Mouse (Mus musculus): ENCODE measurements around the gene B4galnt1. TPM values are rescaled to one million over a fixed set of nuclear protein-coding genes. Genes with fewer than 3 reads are reported as not detected.

Gene B4galnt1
- polyA plus RNA-seq, 1 experiment, result 127 TPM

DNA sequence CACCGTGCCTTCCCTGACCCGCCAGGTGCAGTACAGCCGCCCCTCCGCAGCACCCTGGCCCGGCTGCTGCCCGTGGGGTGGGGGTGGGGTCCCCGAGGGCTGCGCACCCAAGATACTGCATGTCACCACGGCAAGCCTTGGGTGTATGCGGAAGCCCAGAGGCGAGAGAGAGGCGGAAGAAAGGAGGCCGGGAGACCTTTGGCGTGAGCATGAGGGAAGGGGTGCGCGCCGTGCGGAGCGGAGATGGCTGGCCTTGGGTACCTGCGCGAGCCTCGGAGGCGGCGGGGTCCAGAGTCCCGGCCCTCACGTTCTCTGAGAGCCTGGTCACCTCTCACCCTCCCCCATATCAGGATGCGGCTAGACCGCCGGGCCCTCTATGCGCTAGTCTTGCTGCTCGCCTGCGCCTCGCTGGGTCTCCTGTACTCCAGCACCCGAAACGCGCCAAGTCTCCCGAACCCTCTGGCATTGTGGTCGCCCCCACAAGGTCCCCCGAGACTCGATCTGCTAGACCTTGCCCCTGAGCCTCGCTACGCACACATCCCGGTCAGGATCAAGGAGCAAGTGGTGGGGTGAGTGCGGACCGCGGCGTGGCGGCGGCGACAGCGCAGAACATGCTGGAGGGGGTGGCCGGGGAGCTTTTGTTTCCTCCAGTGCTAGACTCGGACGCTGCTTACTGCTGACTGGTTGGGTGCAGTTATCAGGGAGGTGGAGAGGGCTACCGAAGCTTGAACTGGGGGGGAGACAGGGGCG is 804 bp downstream of the B4galnt1 start:
- Histone ChIP-seq H3K4me1 (ENCODE audit: control insufficient read depth, insufficient read depth, low read length) (peaks cover 2% of the 10 kb centered on the region; the same call in 1 of the 2 replicates), H3K27ac (ENCODE audit: insufficient read depth, low read length) (peak overlapping the region; percentile 93), H3K4me3 (ENCODE audit: insufficient read depth, low read length) (peak overlapping the region; percentile 94)
- 0 out of 2 replicates have a peak, but pooled peaks have one; percentile 20 for TF ChIP-seq POLR2A (IDR thresholded peaks at IDR 0.05; ENCODE audit: extremely low read depth, insufficient read depth, low read length)
- TF ChIP-seq CTCF (IDR thresholded peaks at IDR 0.05; ENCODE audit: extremely low read depth, insufficient read depth, low read length), result no peak

DNA sequence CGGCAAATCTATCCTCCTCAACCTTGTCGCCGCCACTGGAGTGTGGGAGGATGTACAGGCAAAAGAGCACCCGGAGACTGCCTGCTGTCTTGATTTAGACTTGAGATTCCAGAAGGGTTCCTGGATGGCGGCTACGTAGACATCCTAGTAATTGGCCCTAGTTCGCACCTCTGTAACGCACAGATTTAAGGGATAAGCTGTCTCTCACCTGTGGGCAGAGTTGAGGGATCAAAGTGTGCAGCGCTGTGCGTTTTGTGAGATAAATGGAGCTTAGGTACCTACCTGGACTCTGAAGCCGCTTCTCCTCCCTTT is 1.3 kb downstream of the B4galnt1 start:
- peaks cover 2% of the 10 kb centered on the region; the same call in 1 of the 2 replicates for H3K4me1 ChIP-seq (ENCODE audit: control insufficient read depth, insufficient read depth, low read length)
- H3K27ac ChIP-seq (ENCODE audit: insufficient read depth, low read length), result 0 out of 2 replicates have a peak overlapping the region, but pooled peaks have one; percentile 93
- no peak for TF ChIP-seq POLR2A (IDR thresholded peaks at IDR 0.05; ENCODE audit: extremely low read depth, insufficient read depth, low read length)
- TF ChIP-seq CTCF (IDR thresholded peaks at IDR 0.05; ENCODE audit: extremely low read depth, insufficient read depth, low read length), result no peak
- H3K4me3 ChIP-seq (ENCODE audit: insufficient read depth, low read length), result peak overlapping the region; percentile 94

GRCm38 (mm10) chr10:127166771-127167613 is 2.0 kb downstream of the B4galnt1 start:
- Histone ChIP-seq H3K27ac (ENCODE audit: insufficient read depth, low read length) (no peak overlapping the region), H3K4me3 (ENCODE audit: insufficient read depth, low read length) (peak overlapping the region; percentile 94), H3K4me1 (ENCODE audit: control insufficient read depth, insufficient read depth, low read length) (peaks cover 2% of the 10 kb centered on the region; the same call in 1 of the 2 replicates)
- TF ChIP-seq POLR2A (IDR thresholded peaks at IDR 0.05; ENCODE audit: extremely low read depth, insufficient read depth, low read length), result no peak
- TF ChIP-seq CTCF (IDR thresholded peaks at IDR 0.05; ENCODE audit: extremely low read depth, insufficient read depth, low read length), result no peak

- peaks cover 2% of the 10 kb centered on the region; the same call in 1 of the 2 replicates for H3K4me1 ChIP-seq (ENCODE audit: control insufficient read depth, insufficient read depth, low read length)
- no peak overlapping the region; the same call in 1 of the 2 replicates for H3K4me3 ChIP-seq (ENCODE audit: insufficient read depth, low read length)
These were observed 2.7 kb downstream of the B4galnt1 start for GRCm38 (mm10) chr10:127167614-127168192.

DNA sequence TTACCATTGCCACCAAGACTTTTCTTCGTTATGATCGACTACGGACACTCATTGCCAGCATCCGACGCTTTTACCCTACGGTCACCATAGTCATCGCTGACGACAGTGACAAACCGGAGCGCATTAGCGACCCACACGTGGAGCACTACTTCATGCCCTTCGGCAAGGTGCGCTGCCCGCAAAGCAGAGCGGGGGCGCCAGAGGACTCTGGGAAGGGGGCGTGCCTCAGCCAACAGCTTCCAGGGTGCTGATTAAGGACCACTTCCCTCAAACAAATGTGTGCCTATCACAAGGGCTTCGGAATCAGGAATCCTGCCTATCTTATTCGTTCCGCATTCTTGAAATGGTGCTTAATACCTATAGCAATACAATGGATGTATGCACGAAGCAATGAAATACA is 5.0 kb downstream of the B4galnt1 start:
- H3K27ac ChIP-seq (ENCODE audit: insufficient read depth, low read length), result no peak overlapping the region
- TF ChIP-seq CTCF (IDR thresholded peaks at IDR 0.05; ENCODE audit: extremely low read depth, insufficient read depth, low read length) (no peak), POLR2A (IDR thresholded peaks at IDR 0.05; ENCODE audit: extremely low read depth, insufficient read depth, low read length) (no peak)
- no peak overlapping the region for H3K4me3 ChIP-seq (ENCODE audit: insufficient read depth, low read length)
- peaks cover 2% of the 10 kb centered on the region; the same call in 1 of the 2 replicates for H3K4me1 ChIP-seq (ENCODE audit: control insufficient read depth, insufficient read depth, low read length)

More at GRCm38 (mm10) chr10:127167614-127168192, 2.7 kb downstream of the B4galnt1 start:
- no peak for TF ChIP-seq CTCF (IDR thresholded peaks at IDR 0.05; ENCODE audit: extremely low read depth, insufficient read depth, low read length)
- TF ChIP-seq POLR2A (IDR thresholded peaks at IDR 0.05; ENCODE audit: extremely low read depth, insufficient read depth, low read length), result no peak
- no peak overlapping the region for H3K27ac ChIP-seq (ENCODE audit: insufficient read depth, low read length)

DNA sequence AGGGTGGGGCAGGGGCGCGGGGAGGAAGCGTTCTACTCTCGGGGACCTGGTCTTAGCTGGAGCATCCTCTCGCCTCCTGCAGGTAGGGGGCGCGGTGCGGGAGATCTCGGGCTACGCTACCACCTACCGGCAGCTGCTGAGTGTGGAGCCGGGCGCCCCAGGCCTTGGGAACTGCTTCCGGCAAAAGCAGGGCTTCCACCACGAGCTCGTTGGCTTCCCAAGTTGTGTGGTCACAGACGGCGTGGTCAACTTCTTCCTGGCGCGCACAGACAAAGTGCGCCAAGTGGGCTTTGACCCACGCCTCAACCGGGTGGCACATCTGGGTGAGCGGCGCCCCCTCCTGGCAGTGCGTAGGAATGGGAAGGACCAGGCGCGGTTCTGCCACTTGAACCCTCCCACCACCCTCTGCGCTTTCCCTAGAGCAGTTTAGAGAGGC is 5.8 kb downstream of the B4galnt1 start:
- Histone ChIP-seq H3K27ac (ENCODE audit: insufficient read depth, low read length) (no peak overlapping the region), H3K4me1 (ENCODE audit: control insufficient read depth, insufficient read depth, low read length) (peaks cover 2% of the 10 kb centered on the region; the same call in 1 of the 2 replicates), H3K4me3 (ENCODE audit: insufficient read depth, low read length) (0 out of 2 replicates have a peak overlapping the region, but pooled peaks have one; percentile 5)
- TF ChIP-seq POLR2A (IDR thresholded peaks at IDR 0.05; ENCODE audit: extremely low read depth, insufficient read depth, low read length) (no peak), CTCF (IDR thresholded peaks at IDR 0.05; ENCODE audit: extremely low read depth, insufficient read depth, low read length) (peak; percentile 56)

DNA sequence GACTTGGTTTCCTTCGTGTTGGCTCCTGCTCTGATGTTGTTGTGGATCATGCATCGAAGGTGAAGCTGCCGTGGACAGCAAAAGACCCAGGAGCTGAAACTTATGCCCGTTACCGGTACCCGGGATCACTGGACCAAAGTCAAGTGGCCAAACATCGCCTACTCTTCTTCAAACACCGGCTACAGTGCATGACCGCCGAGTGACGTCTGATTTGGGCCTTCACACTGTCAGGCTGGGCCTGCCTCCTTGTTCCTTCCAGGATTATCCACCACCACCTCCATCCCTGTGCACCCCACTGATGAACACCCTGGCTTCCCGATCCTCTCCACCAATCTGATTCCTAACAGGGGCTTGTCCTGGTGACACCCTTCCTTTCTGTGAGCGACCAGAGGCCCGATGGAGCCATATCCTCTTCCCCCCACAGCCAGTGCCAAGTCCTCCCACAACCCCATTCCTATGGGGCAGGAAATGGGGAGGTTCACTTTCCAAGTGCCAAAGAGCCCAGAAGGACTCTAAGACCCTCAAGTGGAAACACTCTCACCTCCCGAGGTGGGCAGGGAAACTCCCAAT is 6.7 kb downstream of the B4galnt1 start:
- peaks cover 2% of the 10 kb centered on the region; the same call in 1 of the 2 replicates for H3K4me1 ChIP-seq (ENCODE audit: control insufficient read depth, insufficient read depth, low read length)
- TF ChIP-seq CTCF (IDR thresholded peaks at IDR 0.05; ENCODE audit: extremely low read depth, insufficient read depth, low read length) (no peak), POLR2A (IDR thresholded peaks at IDR 0.05; ENCODE audit: extremely low read depth, insufficient read depth, low read length) (no peak)
- H3K27ac ChIP-seq (ENCODE audit: insufficient read depth, low read length), result no peak overlapping the region
- H3K4me3 ChIP-seq (ENCODE audit: insufficient read depth, low read length), result no peak overlapping the region

DNA sequence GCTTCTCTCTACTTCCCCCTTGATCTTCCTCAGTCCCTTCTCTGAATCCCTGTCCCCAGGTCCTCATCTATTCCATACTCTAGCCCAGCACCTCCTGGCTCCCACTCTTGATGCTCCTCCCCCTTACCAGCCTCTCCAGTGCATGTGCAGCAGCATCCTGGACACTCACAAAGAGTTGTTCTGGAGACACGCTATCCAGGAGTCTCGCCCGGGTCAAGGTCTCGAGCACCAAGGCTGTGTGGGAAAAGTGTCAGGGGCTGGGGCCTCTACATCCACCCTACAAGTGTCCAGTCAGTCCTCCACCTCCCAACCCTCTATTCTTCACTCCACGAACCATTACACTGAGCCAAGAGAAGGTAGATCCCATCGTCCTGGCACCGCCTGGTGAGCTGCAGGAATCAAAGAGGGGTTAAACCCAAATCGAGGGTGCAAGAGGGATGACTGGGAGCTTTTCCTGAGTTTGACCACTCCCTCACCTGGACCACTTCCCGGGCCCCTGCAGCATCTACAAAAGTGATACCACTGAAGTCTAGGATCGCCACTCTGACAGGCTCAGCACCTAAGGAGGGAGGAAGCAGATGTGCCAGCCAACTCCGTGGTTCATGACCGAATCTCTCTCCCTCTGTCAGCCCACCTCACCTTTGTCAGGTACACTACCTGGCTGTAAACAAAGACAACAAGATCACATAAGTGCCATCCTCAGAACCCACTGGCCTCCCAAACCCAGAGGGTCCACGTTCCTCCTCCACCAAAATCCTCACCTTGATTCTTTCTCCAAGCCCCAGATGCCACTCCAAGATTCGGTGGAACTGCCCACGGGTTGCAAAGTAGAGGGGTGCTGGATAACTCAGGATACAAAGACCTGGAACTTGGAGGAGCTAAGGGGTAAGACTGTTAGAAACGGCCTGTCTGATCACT is 8.4 kb downstream of the B4galnt1 start:
- Histone ChIP-seq H3K4me1 (ENCODE audit: control insufficient read depth, insufficient read depth, low read length) (no peaks in the 10 kb centered on the region), H3K27ac (ENCODE audit: insufficient read depth, low read length) (no peak overlapping the region), H3K4me3 (ENCODE audit: insufficient read depth, low read length) (no peak overlapping the region)
- no peak for TF ChIP-seq CTCF (IDR thresholded peaks at IDR 0.05; ENCODE audit: extremely low read depth, insufficient read depth, low read length)
- no peak for TF ChIP-seq POLR2A (IDR thresholded peaks at IDR 0.05; ENCODE audit: extremely low read depth, insufficient read depth, low read length)

All from cortical plate, adult 2 months (tissue).